Mouse (Mus musculus) cerebellum, adult 2 months (tissue): ENCODE measurements around the gene Olfr1426. TPM values are rescaled to one million over a fixed set of nuclear protein-coding genes. Genes with fewer than 3 reads are reported as not detected.

Experiments
- DNase-seq, 2 experiments: peaks; one replicate each; pipeline ENCODE4 v3.0.0; 2021
- H3K27ac ChIP-seq: fragments of 200-500 bp; 2 replicates; pipeline ENCODE4 v1.5.1; 2012; ENCODE audit warnings: low read length, control low read depth, inconsistent platforms; ENCODE audit not compliant: insufficient read depth
- H3K27me3 ChIP-seq: fragments of 200-500 bp; 2 replicates; pipeline ENCODE4 v1.6.1; 2012; ENCODE audit warnings: inconsistent platforms, mild to moderate bottlenecking, low read length, moderate library complexity; ENCODE audit not compliant: control insufficient read depth, insufficient read depth
- H3K4me1 ChIP-seq: fragments of 200-500 bp; 2 replicates; pipeline ENCODE4 v1.6.1; 2011; ENCODE audit warnings: low read length; ENCODE audit not compliant: control insufficient read depth, insufficient read depth
- H3K4me3 ChIP-seq: fragments of 200-500 bp; replicated peaks from 2 replicates; pipeline ENCODE3; 2011; ENCODE audit warnings: mild to moderate bottlenecking, low read depth, low read length, control low read depth; ENCODE audit not compliant: insufficient read depth
- CTCF ChIP-seq: fragments of 200-500 bp; IDR thresholded peaks from 2 replicates; pipeline ENCODE4 v1.5.1; 2011; ENCODE audit warnings: low read depth, mild to moderate bottlenecking, control low read depth, low read length, moderate library complexity, borderline replicate concordance; ENCODE audit not compliant: insufficient read depth
- POLR2A ChIP-seq: fragments of 200-500 bp; IDR thresholded peaks from 2 replicates; pipeline ENCODE4 v1.6.1; 2011; ENCODE audit warnings: low read length, control low read depth, borderline replicate concordance; ENCODE audit not compliant: insufficient read depth
- WGBS: fragments of 180-500 bp; shearing (Covaris S2); methylation state at CpG from one replicate; pipeline ENCODE4 v1.1.7; 2018; 5-methylcytosine and 5-hydroxymethylcytosine counted together
- polyA plus RNA-seq: library from polyadenylated mRNA; depleted of rRNA; stranded (reverse); fragments of >200 nt; gene quantifications from 2 replicates; pipeline ENCODE4 v1.2.3, GENCODE M21; 2012; rRNA removed

The Olfr1426 gene
- polyA plus RNA-seq, 1 experiment: not detected

- no peak for TF ChIP-seq POLR2A
- no peak for TF ChIP-seq CTCF
- 91% methylated on average over 5 of the region's 5 CpGs for WGBS
- H3K27ac ChIP-seq: no peak overlapping the region
- H3K27me3 ChIP-seq: no peaks in the 10 kb centered on the region
- H3K4me1 ChIP-seq: no peaks in the 10 kb centered on the region
- no peak for DNase-seq
- H3K4me3 ChIP-seq: no peak overlapping the region
Measured at GRCm38 (mm10) chr19:12043163-12043562, 48.6 kb downstream of the Olfr1426 start.

- 46% methylated on average over 2 of the region's 2 CpGs for WGBS
- Histone ChIP-seq H3K27me3 (no peaks in the 10 kb centered on the region), H3K4me3 (no peak within 1 kb of the TSS), H3K4me1 (no peaks in the 10 kb centered on the region), H3K27ac (no peak within 1 kb of the TSS)
- no peak for TF ChIP-seq POLR2A
- no peak for TF ChIP-seq CTCF
- DNase-seq: no peak
Measured at GRCm38 (mm10) chr19:12041217-12041616, 50.6 kb downstream of the Olfr1426 start, which contains the start of gene Olfr1423. TSS of gene Olfr1423 (minus strand) at chr19:12041317.

DNA sequence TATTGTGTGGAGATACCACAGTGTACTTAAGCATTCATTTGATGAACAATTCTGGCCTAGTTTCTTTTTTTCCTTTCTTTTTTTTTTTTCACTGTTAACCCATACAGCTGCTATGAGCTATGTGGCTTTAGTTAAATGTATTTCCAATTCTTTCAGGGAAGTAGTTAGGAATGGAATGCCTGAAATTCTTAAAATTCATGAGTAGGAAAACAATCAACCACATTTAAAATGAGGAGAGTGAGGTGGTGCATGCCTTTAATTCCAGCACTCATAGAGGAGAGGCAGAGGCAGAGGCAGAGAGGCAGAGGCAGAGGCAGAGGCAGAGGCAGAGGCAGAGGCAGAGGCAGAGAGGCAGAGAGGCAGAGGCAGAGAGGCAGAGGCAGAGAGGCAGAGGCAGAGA, 54.1 kb downstream of the Olfr1426 start:
- DNase-seq: no peak
- Histone ChIP-seq H3K27me3 (no peaks in the 10 kb centered on the region), H3K27ac (no peak overlapping the region), H3K4me1 (no peaks in the 10 kb centered on the region), H3K4me3 (no peak overlapping the region)
- no peak for TF ChIP-seq CTCF
- no peak for TF ChIP-seq POLR2A

Other genes with a start within 250 kb of the Olfr1426 start
- not detected in 2 replicates for gene Olfr1418, start 230.9 kb downstream of the Olfr1426 start, polyA plus RNA-seq
- gene Olfr1419, start 216.9 kb downstream of the Olfr1426 start, polyA plus RNA-seq: 0.11 TPM in 1 of 2 replicates, not detected in the other
- gene Olfr1420, start 205.4 kb downstream of the Olfr1426 start, polyA plus RNA-seq: 0.05 TPM in 1 of 2 replicates, not detected in the other
- gene Patl1, start 179.6 kb downstream of the Olfr1426 start, polyA plus RNA-seq: 21.7 and 22.3 TPM in 2 replicates
- gene Osbp, start 126.1 kb downstream of the Olfr1426 start, polyA plus RNA-seq: 38.9 and 39.9 TPM in 2 replicates
- gene Olfr1423, start 50.7 kb downstream of the Olfr1426 start, polyA plus RNA-seq: not detected in 2 replicates
- gene Olfr1424, start 29.3 kb downstream of the Olfr1426 start, polyA plus RNA-seq: not detected in 2 replicates
- gene Olfr1425, start 14.3 kb downstream of the Olfr1426 start, polyA plus RNA-seq: not detected in 2 replicates
- not detected in 2 replicates for gene Olfr1427, start 11.3 kb upstream of the Olfr1426 start, polyA plus RNA-seq
- not detected in 2 replicates for gene Olfr1428, start 23.9 kb upstream of the Olfr1426 start, polyA plus RNA-seq
- not detected in 2 replicates for gene Olfr76, start 31.2 kb upstream of the Olfr1426 start, polyA plus RNA-seq
- not detected in 2 replicates for gene Olfr1555-ps1, start 78.1 kb upstream of the Olfr1426 start, polyA plus RNA-seq
- gene Olfr1431, start 108.6 kb upstream of the Olfr1426 start, polyA plus RNA-seq: not detected in 2 replicates
- not detected in 2 replicates for gene Olfr1432, start 140.6 kb upstream of the Olfr1426 start, polyA plus RNA-seq
- not detected in 2 replicates for gene Olfr262, start 149.6 kb upstream of the Olfr1426 start, polyA plus RNA-seq
- gene Olfr235, start 169.0 kb upstream of the Olfr1426 start, polyA plus RNA-seq: 0.07 TPM in 1 of 2 replicates, not detected in the other
- gene Olfr1434, start 187.8 kb upstream of the Olfr1426 start, polyA plus RNA-seq: not detected in 2 replicates
- not detected in 2 replicates for gene Olfr1436, start 207.1 kb upstream of the Olfr1426 start, polyA plus RNA-seq
- gene Olfr1437, start 233.1 kb upstream of the Olfr1426 start, polyA plus RNA-seq: not detected in 2 replicates
- not detected in 2 replicates for gene Olfr1438-ps1, start 243.9 kb upstream of the Olfr1426 start, polyA plus RNA-seq